Mouse (Mus musculus): ENCODE results near the gene Tmem120b. TPM values are rescaled to one million over a fixed set of nuclear protein-coding genes. Genes with fewer than 3 reads are reported as not detected.

Tmem120b gene
- polyA plus RNA-seq, 1 experiment: 9.4 TPM

DNA sequence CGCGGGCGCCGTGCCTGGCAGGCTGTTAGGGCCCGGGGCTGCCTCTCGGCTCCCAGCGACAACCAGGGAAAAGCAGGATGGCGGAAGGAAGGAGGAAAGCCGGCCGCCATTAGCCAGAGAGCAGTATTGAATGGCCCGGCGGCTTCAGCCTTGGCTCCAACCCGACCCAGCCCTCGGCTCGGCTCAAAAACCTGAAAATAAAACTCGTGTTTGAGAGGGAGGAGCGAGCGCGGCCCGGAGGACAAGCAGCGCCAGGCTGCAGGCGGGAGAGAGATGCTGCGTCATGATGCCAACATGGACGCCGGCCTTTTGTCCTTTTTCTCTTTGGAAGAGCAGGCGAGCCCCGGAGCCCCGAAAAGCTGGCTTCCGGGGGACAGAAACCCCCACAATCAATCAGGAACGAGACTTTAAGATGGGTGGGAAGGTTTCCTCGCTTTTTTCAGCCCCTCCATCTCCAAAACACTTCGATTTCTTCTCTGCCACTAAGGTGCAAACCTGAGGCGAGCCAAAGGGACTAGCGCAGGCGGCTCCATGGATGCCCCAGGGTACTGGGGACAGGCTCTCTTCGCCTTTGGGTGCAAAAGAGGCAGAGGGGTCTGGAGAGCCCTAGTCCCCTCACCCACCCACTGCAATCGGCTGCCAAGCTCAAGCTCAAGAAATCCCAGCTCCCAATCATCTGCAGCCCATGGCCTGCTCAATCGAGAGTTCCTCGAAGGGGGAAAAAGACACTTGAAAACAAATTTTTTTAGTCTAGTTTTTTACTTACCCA is 70.9 kb downstream of the Tmem120b start:
- peaks cover 73% of the 10 kb centered on the region for H3K4me1 ChIP-seq (ENCODE audit: control insufficient read depth)
- H3K9me3 ChIP-seq (ENCODE audit: control insufficient read depth, low read length): no peaks in the 10 kb centered on the region
- H3K4me3 ChIP-seq (replicated peaks): peak overlapping the region; percentile 82
- no peaks in the 10 kb centered on the region for H3K27me3 ChIP-seq (ENCODE audit: control insufficient read depth)
- TF ChIP-seq GATA1 (IDR thresholded peaks at IDR 0.05; ENCODE audit: low read length): no peak
- TF ChIP-seq TAL1 (IDR thresholded peaks at IDR 0.05; ENCODE audit: low read length): no peak
- H3K36me3 ChIP-seq (ENCODE audit: control insufficient read depth): peaks cover 46% of the 10 kb centered on the region

DNA sequence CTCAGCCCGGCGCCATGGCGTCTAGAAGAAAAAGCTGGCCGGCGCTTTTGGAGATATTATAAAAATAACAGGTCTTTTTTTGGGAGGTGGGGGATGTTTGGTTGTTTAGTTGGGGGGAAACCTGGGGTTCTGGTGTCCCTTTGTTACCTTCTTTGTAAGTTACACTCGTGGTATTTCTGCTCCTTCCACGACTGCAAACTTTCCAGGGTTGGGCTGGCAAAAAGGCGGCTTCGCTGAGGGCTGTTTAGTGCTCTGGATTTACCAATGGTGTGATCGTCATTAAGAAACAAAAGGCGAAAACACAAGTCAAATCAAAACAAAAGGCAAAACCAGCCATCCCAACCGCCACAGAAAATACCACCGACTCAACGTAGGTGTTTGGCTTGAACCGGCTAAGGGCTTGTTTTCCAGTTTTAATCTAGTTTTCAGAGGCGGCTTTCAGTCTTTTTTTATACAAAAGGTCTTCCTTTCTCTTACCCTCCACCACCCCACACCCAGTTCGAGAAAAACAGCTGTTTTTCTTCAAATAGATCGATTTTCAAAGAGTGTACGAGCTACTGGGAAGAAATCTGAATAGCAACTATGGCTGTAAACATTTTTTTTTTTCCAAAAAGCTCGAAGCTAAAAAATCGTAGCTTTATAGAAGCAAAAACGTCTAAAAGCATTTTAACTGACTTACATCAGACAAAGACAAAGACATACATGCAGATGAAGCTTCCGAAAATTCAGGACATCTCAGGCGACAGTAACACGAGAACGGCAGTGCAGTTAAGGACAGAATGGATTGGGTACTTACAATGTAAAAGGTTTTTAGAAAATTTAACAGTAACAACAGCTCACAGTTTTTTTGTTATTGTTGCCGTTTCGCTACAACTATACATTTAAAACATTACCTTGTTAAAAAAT is 71.8 kb downstream of the Tmem120b start:
- TF ChIP-seq TAL1 (IDR thresholded peaks at IDR 0.05; ENCODE audit: low read length) (no peak), GATA1 (IDR thresholded peaks at IDR 0.05; ENCODE audit: low read length) (no peak)
- H3K36me3 ChIP-seq (ENCODE audit: control insufficient read depth): peaks cover 46% of the 10 kb centered on the region
- no peaks in the 10 kb centered on the region for H3K27me3 ChIP-seq (ENCODE audit: control insufficient read depth)
- H3K9me3 ChIP-seq (ENCODE audit: control insufficient read depth, low read length): no peaks in the 10 kb centered on the region
- peaks cover 73% of the 10 kb centered on the region for H3K4me1 ChIP-seq (ENCODE audit: control insufficient read depth)
- H3K4me3 ChIP-seq (replicated peaks): peak overlapping the region; percentile 82

DNA sequence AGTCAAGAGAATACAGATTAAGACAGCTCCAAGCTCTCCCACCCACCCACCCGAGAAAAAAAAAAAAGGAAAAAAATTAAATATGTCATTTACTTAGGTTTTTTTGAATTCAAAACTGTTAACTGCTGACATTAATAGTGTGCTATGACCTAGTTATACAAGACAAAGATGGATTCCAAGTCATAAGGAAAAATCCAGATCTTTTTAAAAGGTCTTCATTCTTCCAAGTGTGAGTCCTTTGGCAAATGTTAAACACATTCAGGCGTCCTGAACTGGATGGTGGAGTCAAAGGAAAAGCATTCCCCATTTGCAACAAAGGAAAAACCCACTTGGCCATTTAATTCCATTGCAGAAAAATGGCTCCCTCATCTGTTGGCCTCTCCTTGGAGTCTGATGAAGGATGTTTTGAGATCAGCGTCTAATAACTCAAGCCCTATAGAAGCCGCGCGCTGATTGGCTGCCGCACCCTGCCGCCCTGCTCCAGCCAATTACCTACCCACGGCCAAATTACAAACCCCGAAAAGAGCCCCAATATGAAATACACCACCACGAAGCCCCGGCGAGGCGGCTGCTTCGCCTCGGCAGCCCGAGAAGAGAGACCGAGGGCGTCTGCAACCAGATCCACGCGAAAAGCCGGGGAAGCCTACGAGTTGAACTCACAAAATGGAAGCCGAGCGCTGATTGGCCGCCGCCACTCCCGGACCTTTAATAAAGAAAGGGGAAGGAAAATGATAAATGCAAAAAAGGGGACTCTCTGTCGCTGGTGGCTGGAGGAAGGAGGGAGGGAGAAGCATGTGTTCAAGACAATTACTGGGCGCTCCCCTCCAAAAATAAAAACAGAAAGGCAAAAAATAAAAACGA is 72.7 kb downstream of the Tmem120b start:
- Histone ChIP-seq H3K27me3 (ENCODE audit: control insufficient read depth) (no peaks in the 10 kb centered on the region), H3K9me3 (ENCODE audit: control insufficient read depth, low read length) (no peaks in the 10 kb centered on the region), H3K36me3 (ENCODE audit: control insufficient read depth) (peaks cover 46% of the 10 kb centered on the region), H3K4me3 (replicated peaks) (peak overlapping the region; percentile 82), H3K4me1 (ENCODE audit: control insufficient read depth) (peaks cover 73% of the 10 kb centered on the region)
- TF ChIP-seq GATA1 (IDR thresholded peaks at IDR 0.05; ENCODE audit: low read length) (no peak), TAL1 (IDR thresholded peaks at IDR 0.05; ENCODE audit: low read length) (no peak)

DNA sequence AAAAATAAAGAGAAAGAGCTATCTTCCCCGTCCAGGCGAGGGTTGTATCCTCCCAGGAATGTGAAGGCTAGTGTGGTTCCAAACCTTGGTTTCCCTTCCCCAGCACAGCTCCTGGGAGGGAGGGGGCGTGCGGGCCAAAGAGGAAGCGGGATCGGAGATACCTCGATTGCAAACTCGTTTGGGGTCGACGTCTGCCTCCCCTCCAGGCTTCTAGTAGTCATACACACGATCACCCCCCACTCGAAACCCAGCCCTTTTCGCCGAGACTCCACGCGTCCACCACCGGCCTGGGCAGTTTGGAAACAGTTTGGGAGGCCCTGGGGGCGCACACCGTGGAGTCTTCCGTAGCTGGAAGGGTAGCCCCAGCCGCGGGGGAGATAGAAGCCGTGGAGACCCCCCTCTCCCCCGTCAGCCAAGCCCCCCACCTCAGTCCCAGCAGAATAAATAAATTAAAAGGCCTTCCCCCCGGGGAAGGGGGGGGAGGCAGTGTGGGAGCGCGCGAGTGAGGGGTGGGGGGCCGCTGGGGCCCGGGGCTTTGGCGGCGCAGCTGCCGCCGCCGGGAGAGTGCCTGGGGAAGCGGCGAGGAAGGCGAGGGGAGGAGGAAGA is 73.4 kb downstream of the Tmem120b start:
- H3K4me1 ChIP-seq (ENCODE audit: control insufficient read depth): peaks cover 72% of the 10 kb centered on the region
- TF ChIP-seq GATA1 (IDR thresholded peaks at IDR 0.05; ENCODE audit: low read length): no peak
- no peak for TF ChIP-seq TAL1 (IDR thresholded peaks at IDR 0.05; ENCODE audit: low read length)

DNA sequence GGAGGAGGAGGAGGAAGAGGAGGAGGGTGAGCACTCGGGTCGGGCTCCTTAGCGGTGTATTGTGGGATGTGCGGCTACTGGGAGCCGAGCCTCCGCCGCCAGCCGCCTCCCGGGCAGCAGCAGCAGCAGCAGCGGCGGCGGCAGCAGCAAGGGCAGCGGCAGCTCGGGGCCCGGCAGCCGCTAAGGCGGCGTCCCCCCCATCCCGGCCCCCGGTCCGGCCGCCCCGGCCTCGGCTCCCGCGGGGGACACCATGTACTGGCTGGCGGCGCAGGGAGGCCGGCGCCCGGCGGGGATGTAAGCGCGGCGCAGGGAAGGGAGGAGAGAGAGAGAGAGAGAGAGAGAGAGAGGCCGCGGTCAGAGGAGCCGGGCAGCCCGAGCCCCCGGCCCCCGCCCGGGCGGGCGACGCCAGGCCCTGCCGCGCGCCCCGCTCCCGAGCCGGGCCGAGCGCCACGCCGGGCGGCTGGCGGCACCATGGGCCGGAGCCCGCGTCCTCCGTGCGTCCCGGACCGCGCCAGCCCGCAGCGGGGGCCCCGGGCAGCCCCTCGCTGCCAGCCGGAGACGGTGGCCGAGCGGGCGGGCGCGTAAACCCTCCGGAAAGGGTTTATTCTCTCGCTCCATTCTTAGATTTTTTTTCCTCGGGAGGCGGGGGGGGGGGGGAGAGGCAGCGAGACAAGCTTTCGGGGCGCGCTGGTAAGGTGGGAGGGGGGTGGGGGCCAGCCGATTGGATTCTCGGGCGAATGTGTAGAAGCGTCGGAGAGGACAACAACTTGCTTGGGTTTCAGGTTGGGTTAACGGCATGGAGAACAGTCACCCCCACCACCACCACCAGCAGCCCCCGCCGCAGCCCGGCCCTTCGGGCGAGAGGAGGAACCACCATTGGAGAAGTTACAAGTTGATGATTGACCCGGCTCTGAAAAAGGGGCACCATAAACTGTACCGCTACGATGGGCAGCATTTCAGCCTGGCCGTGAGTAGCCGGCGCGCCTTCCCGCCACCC is 74.2 kb downstream of the Tmem120b start, which contains the start of gene Setd1b:
Setd1b (plus strand) TSS at position 33 of the 997 bp plus-strand sequence.
- no peak for TF ChIP-seq GATA1 (IDR thresholded peaks at IDR 0.05; ENCODE audit: low read length)
- TF ChIP-seq TAL1 (IDR thresholded peaks at IDR 0.05; ENCODE audit: low read length): no peak
- H3K27me3 ChIP-seq (ENCODE audit: control insufficient read depth): no peaks in the 10 kb centered on the region
- peak within 1 kb of the TSS; percentile 82 for H3K4me3 ChIP-seq (replicated peaks)
- no peaks in the 10 kb centered on the region for H3K9me3 ChIP-seq (ENCODE audit: control insufficient read depth, low read length)
- peaks cover 72% of the 10 kb centered on the region for H3K4me1 ChIP-seq (ENCODE audit: control insufficient read depth)
- H3K36me3 ChIP-seq (ENCODE audit: control insufficient read depth): peaks cover 47% of the 10 kb centered on the region

More for the DNA sequence above, 73.4 kb downstream of the Tmem120b start:
- Histone ChIP-seq H3K9me3 (ENCODE audit: control insufficient read depth, low read length) (no peaks in the 10 kb centered on the region), H3K36me3 (ENCODE audit: control insufficient read depth) (peaks cover 47% of the 10 kb centered on the region), H3K4me3 (replicated peaks) (peak overlapping the region; percentile 82), H3K27me3 (ENCODE audit: control insufficient read depth) (no peaks in the 10 kb centered on the region)

- Histone ChIP-seq H3K9me3 (ENCODE audit: control insufficient read depth, low read length) (no peaks in the 10 kb centered on the region), H3K36me3 (ENCODE audit: control insufficient read depth) (peaks cover 50% of the 10 kb centered on the region), H3K27me3 (ENCODE audit: control insufficient read depth) (no peaks in the 10 kb centered on the region), H3K4me1 (ENCODE audit: control insufficient read depth) (peaks cover 72% of the 10 kb centered on the region), H3K4me3 (replicated peaks) (peak overlapping the region; percentile 82)
- TF ChIP-seq TAL1 (IDR thresholded peaks at IDR 0.05; ENCODE audit: low read length): no peak
- no peak for TF ChIP-seq GATA1 (IDR thresholded peaks at IDR 0.05; ENCODE audit: low read length)
These were observed 75.2 kb downstream of the Tmem120b start for GRCm38 (mm10) chr5:123143251-123143970.
